Mouse (Mus musculus): ENCODE data around the gene Pilra.

GRCm38 (mm10) chr5:137791553-137791952 lies 44.5 kb downstream of the Pilra start:
- TF ChIP-seq EP300 (IDR thresholded peaks at IDR 0.05) (no peak), CTCF (IDR thresholded peaks at IDR 0.05) (peak; percentile 55)
